Mouse (Mus musculus): Measurements from ENCODE around the gene Ptprq. TPM values are rescaled to one million over a fixed set of nuclear protein-coding genes. Genes with fewer than 3 reads are reported as not detected.
A peak's percentile ranks its signal among the peaks of the same experiment; 100 is the strongest.

Ptprq gene
- total and polyA plus RNA-seq, 2 experiments from 2014 or later: 0.11 TPM; not detected in 1

DNA sequence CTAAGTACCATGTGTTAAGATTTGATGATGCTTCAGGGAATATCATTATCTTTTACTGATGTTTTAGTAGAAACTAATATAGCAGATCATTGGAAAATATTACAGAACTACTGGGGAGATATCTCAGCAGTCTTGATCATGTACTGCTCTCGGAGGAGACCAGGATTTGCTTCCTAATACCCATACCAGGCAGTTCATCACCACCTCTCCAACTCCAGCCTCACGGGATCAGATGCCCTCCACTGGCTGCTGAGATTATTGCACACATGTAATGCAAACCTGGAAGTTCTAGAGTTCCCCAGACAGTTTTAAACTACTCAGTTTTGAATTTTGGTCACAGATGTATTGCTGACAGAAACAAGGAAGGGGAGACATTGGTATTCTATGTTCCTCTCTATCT lies 246.4 kb downstream of the Ptprq start:
- H3K9ac ChIP-seq (replicated peaks; ENCODE audit: low read depth, low read length): no peak overlapping the region
- TF ChIP-seq EP300 (IDR thresholded peaks at IDR 0.05; ENCODE audit: low read depth) (no peak), CTCF (IDR thresholded peaks at IDR 0.05; ENCODE audit: low read depth) (0 out of 2 replicates have a peak, but pooled peaks have one; percentile 3)
- H3K27me3 ChIP-seq (ENCODE audit: control insufficient read depth, insufficient read depth, low read length): no peaks in the 10 kb centered on the region
- H3K4me2 ChIP-seq (ENCODE audit: low read depth, low read length): no peak overlapping the region
- ATAC-seq (ENCODE audit: insufficient read depth, low read depth) (no peak), DNase-seq (ENCODE audit: low spot score) (no peak)
- no peaks in the 10 kb centered on the region for H3K4me1 ChIP-seq (ENCODE audit: control insufficient read depth, insufficient read depth)
- no peak overlapping the region for H3K4me3 ChIP-seq (ENCODE audit: low read depth, low read length)
- no peak overlapping the region for H3K27ac ChIP-seq (ENCODE audit: low read depth)
- no peaks in the 10 kb centered on the region for H3K9me3 ChIP-seq (replicated peaks; ENCODE audit: control insufficient read depth, low read length)
- no peaks in the 10 kb centered on the region for H3K36me3 ChIP-seq (replicated peaks; ENCODE audit: control insufficient read depth, insufficient read depth, low read length)
- 41% methylated on average over 2 of the region's 2 CpGs for WGBS

DNA sequence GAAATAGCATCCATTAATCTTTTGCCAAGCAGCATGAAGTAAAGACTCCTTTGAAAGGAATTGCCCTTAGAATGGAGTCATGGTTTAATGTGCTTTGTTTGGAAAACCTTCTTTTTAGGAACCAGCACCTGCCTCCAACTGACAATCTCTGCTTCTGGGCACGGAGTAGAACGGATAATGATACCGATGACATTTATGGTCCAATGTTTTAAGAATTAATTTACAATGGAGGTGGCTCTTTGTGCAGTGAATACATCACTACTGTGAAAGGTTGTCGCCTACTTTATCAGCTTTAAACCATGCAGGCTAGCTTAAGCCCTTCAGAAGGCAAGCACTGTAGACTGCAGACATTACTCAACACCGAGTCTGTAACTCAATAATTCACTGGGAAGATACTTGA lies 248.1 kb downstream of the Ptprq start:
- ATAC-seq (ENCODE audit: insufficient read depth, low read depth): no peak
- WGBS: 81% methylated on average over 5 of the region's 5 CpGs

DNA sequence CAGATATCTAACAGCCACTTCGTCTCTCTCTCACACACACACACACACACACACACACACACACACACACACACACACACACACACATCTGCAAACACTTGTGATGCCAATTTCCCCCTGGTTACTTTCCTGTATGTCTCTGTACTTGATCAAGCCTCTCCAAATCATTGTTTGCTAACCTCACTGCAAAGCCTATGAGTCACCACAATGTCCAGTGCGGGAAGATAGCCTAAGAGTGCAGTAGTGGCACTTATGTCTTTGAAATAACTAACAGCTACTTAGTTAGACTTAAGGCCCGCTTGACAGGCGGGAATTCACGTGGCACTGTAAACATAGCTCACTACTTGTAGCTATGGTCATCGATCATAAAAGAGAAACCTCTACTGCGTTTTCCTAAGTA lies 252.0 kb downstream of the Ptprq start:
- H3K4me3 ChIP-seq (ENCODE audit: low read depth, low read length): no peak overlapping the region
- H3K4me2 ChIP-seq (ENCODE audit: low read depth, low read length): no peak overlapping the region
- TF ChIP-seq EP300 (IDR thresholded peaks at IDR 0.05; ENCODE audit: low read depth) (no peak), CTCF (IDR thresholded peaks at IDR 0.05; ENCODE audit: low read depth) (no peak)
- WGBS: 46% methylated on average over 7 of the region's 7 CpGs
- H3K27me3 ChIP-seq (ENCODE audit: control insufficient read depth, insufficient read depth, low read length): no peaks in the 10 kb centered on the region
- DNase-seq (ENCODE audit: low spot score) (no peak), ATAC-seq (ENCODE audit: insufficient read depth, low read depth) (no peak)
- no peaks in the 10 kb centered on the region for H3K36me3 ChIP-seq (replicated peaks; ENCODE audit: control insufficient read depth, insufficient read depth, low read length)
- H3K4me1 ChIP-seq (ENCODE audit: control insufficient read depth, insufficient read depth): no peaks in the 10 kb centered on the region
- no peaks in the 10 kb centered on the region for H3K9me3 ChIP-seq (replicated peaks; ENCODE audit: control insufficient read depth, low read length)
- H3K27ac ChIP-seq (ENCODE audit: low read depth): no peak overlapping the region
- no peak overlapping the region for H3K9ac ChIP-seq (replicated peaks; ENCODE audit: low read depth, low read length)

More for the DNA sequence above, 248.1 kb downstream of the Ptprq start:
- H3K4me3 ChIP-seq (ENCODE audit: low read depth, low read length): no peak overlapping the region
- no peaks in the 10 kb centered on the region for H3K27me3 ChIP-seq (ENCODE audit: control insufficient read depth, insufficient read depth, low read length)
- TF ChIP-seq EP300 (IDR thresholded peaks at IDR 0.05; ENCODE audit: low read depth) (no peak), CTCF (IDR thresholded peaks at IDR 0.05; ENCODE audit: low read depth) (no peak)
- H3K27ac ChIP-seq (ENCODE audit: low read depth): no peak overlapping the region
- no peaks in the 10 kb centered on the region for H3K36me3 ChIP-seq (replicated peaks; ENCODE audit: control insufficient read depth, insufficient read depth, low read length)
- no peaks in the 10 kb centered on the region for H3K4me1 ChIP-seq (ENCODE audit: control insufficient read depth, insufficient read depth)
- no peak for DNase-seq (ENCODE audit: low spot score)
- no peak overlapping the region for H3K4me2 ChIP-seq (ENCODE audit: low read depth, low read length)
- no peaks in the 10 kb centered on the region for H3K9me3 ChIP-seq (replicated peaks; ENCODE audit: control insufficient read depth, low read length)
- no peak overlapping the region for H3K9ac ChIP-seq (replicated peaks; ENCODE audit: low read depth, low read length)

Small RNA genes lying within 50 kb of the gene (microRNA-seq; reads per million reads assigned to microRNA genes)
- not detected for gene Gm44403

Other genes with a start within 250 kb of the Ptprq start
- not detected in 2 replicates for gene Myf5, start 233.9 kb downstream of the Ptprq start, total RNA-seq (2014; rRNA removed; ENCODE audit: low replicate concordance)
- gene Myf5, start 233.9 kb downstream of the Ptprq start, polyA plus RNA-seq (2015; fragmentation: Nextera tagmentation; extraction: Ambion mirVana): not detected in 2 replicates
- gene Myf6, start 225.3 kb downstream of the Ptprq start, total RNA-seq (2014; rRNA removed; ENCODE audit: low replicate concordance): not detected in 2 replicates
- not detected in 2 replicates for gene Myf6, start 225.3 kb downstream of the Ptprq start, polyA plus RNA-seq (2015; fragmentation: Nextera tagmentation; extraction: Ambion mirVana)
- 0.08 TPM in 2 replicates for gene Otogl, start 192.1 kb upstream of the Ptprq start, total RNA-seq (2014; rRNA removed; ENCODE audit: low replicate concordance)
- gene Otogl, start 192.1 kb upstream of the Ptprq start, polyA plus RNA-seq (2015; fragmentation: Nextera tagmentation; extraction: Ambion mirVana): 0.10 and 0.15 TPM in 2 replicates